Mouse (Mus musculus): Measurements from ENCODE around the gene Matk.

Gene Matk

DNA sequence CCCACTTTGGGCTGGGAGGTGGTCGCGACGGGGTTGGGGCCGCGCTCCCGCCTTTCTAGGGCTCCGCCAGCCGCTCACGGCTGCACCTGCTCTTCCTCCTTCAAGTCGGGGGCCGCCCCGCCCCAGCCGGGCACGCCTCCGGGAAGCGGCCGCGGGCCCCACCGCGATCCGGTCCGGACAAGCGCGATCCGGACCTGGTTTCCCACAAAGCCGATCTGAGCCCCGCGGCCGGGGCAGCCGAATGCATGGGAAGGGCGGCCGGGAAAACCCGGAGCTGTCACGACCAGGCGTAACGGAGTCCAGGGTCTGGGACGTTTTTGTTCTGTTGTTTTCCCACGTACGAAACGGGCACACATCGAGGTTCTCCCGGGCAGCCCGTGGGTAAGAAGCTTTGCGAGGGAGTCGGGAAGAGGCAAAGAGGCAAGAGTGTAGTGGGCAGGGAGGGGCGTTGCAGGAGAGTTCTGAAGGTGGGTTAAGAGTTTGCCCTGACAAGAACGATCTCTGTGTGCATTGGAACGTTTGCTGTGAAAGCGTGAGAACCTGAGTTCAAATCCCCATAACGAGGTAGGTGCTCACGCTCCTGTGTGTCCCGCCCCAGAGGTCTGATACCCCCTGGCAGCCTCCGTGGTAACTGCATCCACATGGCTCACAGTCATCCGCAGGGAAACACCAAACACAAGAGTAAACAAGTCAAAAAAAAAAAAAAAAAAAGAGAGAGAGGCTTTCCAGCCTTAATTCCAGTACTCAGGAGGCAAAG is 33.1 kb downstream of the Matk start:
- in situ Hi-C loops (cut with MboI, MseI), result loop anchor here (5.0 kb wide), 1 partner anchor 61 kb away; no protein-coding TSS in a partner anchor

DNA sequence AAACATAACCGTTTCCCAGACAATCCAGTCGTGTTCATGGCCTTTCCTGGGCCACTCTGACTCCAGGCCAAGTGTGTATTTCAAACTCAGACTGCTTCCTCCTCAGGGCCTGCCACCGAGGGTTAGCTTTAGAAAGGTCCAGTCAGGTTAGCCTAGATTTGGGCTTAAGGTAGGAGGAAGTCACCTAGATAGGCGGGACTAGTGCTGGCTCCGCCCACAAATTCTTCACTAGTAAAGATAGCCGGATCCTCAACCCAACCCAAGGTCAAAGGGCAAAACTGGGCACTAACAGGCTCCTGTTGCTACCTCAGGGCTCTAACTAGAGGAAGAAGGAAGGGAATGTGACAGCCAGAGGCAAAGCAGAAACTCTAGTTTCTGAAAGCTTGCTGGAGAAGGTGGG is 33.9 kb downstream of the Matk start:
- in situ Hi-C loops (cut with MboI, MseI), result loop anchor here (5.0 kb wide), 1 partner anchor 61 kb away; no protein-coding TSS in a partner anchor

DNA sequence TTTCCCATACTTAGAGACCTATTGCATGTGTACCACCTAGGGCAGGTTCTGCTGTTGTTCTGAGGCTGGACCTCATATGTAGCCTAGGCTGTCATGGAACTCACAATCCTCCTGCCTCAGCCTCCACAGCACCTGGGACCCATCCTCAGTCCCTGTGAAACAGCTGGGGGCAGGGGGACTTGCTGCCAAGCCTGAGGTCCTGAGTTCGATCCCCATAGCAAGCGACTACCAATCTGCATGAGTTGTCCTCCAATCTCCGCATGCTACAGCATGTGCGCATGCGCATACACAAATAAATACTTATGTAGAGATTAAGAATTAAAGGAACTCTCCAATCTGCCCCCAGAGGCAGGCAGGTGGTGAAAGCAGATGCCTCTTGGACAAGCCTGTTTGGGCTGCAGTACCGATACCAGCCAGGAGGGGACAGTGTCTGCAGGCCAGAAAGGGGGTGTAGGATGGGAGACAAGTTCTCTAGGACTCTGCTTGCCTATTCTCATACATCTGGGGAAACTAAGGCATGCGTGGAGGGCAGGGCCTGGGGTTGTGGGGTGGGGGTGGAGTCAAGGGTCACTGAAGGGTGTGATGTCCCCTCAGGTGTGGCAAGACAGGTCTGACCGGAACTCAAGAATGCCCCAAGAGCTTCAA is 34.9 kb downstream of the Matk start:
- in situ Hi-C loops (cut with MboI, MseI), result loop anchor here (5.0 kb wide), 1 partner anchor 60 kb away; no protein-coding TSS in a partner anchor

DNA sequence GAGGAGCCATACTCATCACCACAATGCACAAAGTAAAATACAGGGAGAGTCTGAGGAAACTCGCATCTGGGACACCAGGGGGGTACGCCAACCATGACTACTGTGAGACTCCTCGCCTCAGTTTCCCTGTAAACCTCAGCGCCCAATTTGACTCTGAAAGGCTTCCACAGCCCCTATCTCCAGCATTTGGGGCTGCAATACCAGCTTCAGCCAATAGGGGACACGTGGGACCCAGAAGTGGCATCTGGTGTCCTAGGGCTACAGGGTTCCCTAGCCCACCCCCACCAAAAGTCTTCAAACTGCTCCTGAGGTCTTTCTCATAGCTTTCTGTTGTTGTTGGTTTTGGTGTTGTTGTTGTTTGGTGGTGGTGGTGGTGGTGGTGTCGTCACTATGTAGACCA is 35.9 kb downstream of the Matk start:
- in situ Hi-C loops (cut with MboI, MseI), result loop anchor here (5.0 kb wide), 1 partner anchor 59 kb away; no protein-coding TSS in a partner anchor

DNA sequence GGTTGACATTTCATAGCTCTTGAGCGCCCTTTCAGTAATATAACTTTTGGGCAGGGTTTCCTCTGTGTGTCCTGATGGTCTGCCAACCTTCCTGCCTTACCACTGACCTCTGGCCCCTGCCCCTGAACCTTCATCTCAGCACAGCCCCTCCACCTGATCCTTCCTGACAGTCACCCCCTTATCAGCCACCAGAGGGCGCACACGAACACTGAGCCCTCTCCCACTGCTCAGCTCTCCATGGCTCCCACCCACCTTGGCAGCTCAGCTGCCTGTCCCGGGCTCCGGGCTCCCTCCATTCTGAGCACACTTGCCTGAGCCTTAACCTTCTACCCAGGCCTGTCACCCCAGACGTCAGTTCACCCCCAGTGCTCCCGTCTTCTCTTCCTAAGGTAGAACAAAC is 36.5 kb downstream of the Matk start:
- in situ Hi-C loops (cut with MboI, MseI), result loop anchor here (5.0 kb wide), 1 partner anchor 58 kb away; no protein-coding TSS in a partner anchor

DNA sequence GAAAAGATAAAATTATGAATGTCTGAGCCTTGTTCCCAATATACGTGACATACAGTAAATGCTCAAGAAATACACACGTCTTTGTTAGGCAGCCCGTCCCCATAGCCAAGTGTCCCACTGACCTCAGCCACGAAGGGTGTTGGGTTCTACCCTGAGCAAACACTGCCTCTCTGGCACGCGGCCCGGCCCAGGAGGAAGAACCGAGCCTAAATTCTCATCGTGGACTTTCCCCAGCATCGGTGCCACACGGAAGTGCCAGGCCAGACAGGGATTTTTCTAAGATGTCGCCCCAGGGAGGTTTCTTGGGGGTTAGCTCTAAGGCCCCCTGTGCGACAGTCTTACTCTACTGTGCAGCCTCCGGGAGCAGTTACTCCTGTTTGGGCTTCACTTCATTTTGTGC is 37.1 kb downstream of the Matk start:
- in situ Hi-C loops (cut with MboI, MseI), result loop anchor here (5.0 kb wide), 1 partner anchor 57 kb away; no protein-coding TSS in a partner anchor

GRCm38 (mm10) chr10:81290698-81291460 is 38.1 kb downstream of the Matk start:
- in situ Hi-C loops (cut with MboI, MseI), result no loop called here

- in situ Hi-C loops (cut with MboI, MseI), result no loop called here
These were observed 38.9 kb downstream of the Matk start, which contains the start of gene Tjp3 for GRCm38 (mm10) chr10:81291511-81292104. TSS of gene Tjp3 (minus strand) at chr10:81291581.

- in situ Hi-C loops (cut with MboI, MseI), result no loop called here
These were observed 40.0 kb downstream of the Matk start, which contains the start of gene Pip5k1c for GRCm38 (mm10) chr10:81292554-81293333. TSS of gene Pip5k1c (plus strand) at chr10:81292963.

- in situ Hi-C loops (cut with MboI, MseI), result no loop called here
These were observed 40.7 kb downstream of the Matk start for GRCm38 (mm10) chr10:81293334-81294030.

GRCm38 (mm10) chr10:81294442-81294841 is 41.7 kb downstream of the Matk start:
- in situ Hi-C loops (cut with MboI, MseI), result no loop called here

DNA sequence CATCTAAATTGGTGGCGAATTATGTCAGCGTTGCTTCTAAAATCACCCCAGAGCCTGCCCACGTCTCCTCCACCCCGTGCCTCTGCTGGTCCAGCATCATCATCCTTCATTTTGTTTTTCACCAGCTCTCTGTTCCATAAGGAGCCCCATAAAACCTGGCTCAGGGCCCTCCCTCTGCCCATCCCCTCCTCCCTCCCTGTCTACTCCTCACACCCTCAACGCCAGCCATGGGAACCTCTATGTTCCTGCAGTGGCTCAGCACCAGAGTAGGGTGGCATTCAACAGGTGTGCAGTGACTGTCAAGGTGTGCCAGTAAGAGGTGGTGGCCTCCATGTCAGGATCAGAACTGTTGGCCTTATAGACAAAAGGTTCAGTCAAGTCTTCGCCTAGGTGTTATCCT is 42.5 kb downstream of the Matk start:
- in situ Hi-C loops (cut with MboI, MseI), result no loop called here

- in situ Hi-C loops (cut with MboI, MseI), result no loop called here
These were observed 44.5 kb downstream of the Matk start for GRCm38 (mm10) chr10:81297246-81297645.

- in situ Hi-C loops (cut with MboI, MseI), result no loop called here
These were observed 45.1 kb downstream of the Matk start for GRCm38 (mm10) chr10:81297845-81298244.

GRCm38 (mm10) chr10:81298369-81299100 is 45.8 kb downstream of the Matk start:
- in situ Hi-C loops (cut with MboI, MseI), result no loop called here

DNA sequence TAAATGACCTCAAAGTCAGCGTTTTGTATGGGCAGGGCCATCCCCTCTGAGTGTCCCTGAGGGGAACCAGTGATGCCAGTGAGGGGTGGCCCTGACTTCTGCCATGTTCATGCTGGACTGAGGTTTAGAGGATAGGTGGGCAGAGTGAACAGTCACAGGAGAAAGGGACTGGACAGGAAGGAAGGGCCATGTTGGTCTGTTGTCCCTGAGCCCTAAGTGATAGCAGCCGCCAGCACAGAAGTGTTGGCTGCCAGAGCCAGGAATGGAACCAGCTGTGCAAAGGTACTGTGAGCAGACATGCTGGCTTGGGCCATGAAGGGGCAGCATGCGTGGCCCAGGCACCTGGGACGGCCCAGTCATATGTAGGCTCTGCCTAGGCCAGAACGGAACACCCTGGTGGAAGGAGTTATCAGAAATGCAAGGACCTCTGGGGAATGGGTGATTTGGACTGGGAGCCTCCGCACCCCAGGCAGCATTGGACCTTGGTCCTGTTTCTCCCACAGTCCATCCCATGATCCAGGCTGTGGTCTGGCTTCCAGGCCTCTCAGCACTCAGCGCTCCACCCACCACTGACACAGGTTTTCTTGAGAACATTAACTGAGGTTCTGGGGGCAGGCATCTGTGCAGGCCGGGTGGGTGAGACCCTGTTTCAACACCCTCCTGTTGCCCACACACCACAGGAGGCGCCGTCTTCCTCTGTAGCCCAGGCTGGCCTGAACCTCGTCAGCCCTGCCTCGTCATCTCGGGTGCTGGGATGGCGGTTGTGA is 47.0 kb downstream of the Matk start:
- in situ Hi-C loops (cut with MboI, MseI), result no loop called here

GRCm38 (mm10) chr10:81300352-81300907 is 47.7 kb downstream of the Matk start:
- in situ Hi-C loops (cut with MboI, MseI), result no loop called here

GRCm38 (mm10) chr10:81301321-81301720 is 48.6 kb downstream of the Matk start:
- in situ Hi-C loops (cut with MboI, MseI), result no loop called here
